Mouse (Mus musculus) liver, embryonic 14.5 days (tissue): ENCODE data around the gene Fbxl2. TPM values are rescaled to one million over a fixed set of nuclear protein-coding genes. Genes with fewer than 3 reads are reported as not detected.

ENCODE experiments used
- ATAC-seq: fragments of 200-750 bp; cut with Nextera tagmentation; 2 replicates; pipeline ENCODE4 v1.8.0; 2017; ENCODE audit warnings: moderate number of reproducible peaks, mild to moderate bottlenecking, moderate library complexity; ENCODE audit not compliant: insufficient read depth
- DNase-seq, 3 experiments: peaks; one replicate each; pipeline ENCODE4 v3.0.0-alpha.2; 2012 to 2013; ENCODE audit warnings: low read depth in 3 of 3, low spot score in 3 of 3
- H3K27ac ChIP-seq: fragments of 300-500 bp; sonication (generic); 2 replicates; pipeline ENCODE4 v1.5.1; 2014; ENCODE audit warnings: moderate library complexity, mild to moderate bottlenecking, control low read depth, inconsistent platforms
- H3K27me3 ChIP-seq: fragments of 300-500 bp; sonication (generic); 2 replicates; pipeline ENCODE4 v1.6.1; 2014; ENCODE audit warnings: mild to moderate bottlenecking, low read length, moderate library complexity; ENCODE audit not compliant: control insufficient read depth, insufficient read depth
- H3K36me3 ChIP-seq: fragments of 300-500 bp; sonication (generic); replicated peaks from 2 replicates; pipeline ENCODE4 v1.6.1; 2014; ENCODE audit warnings: low read depth; ENCODE audit not compliant: control insufficient read depth, insufficient read depth
- H3K4me1 ChIP-seq, 2 experiments: fragments of 200-500 bp in 1 of 2; fragments of 300-500 bp in 1 of 2; sonication (generic) in 1 of 2; replicated peaks; 2 replicates each; pipeline ENCODE4 v1.6.1; 2012 to 2014; ENCODE audit warnings: antibody characterized with exemption in 1 of 2, inconsistent platforms in 1 of 2, low read length in 1 of 2; ENCODE audit not compliant: control insufficient read depth in 2 of 2, insufficient read depth in 2 of 2
- H3K4me2 ChIP-seq: fragments of 300-500 bp; sonication (generic); 2 replicates; pipeline ENCODE4 v1.6.1; 2014; ENCODE audit warnings: low read depth, mild to moderate bottlenecking, control low read depth, moderate library complexity
- H3K4me3 ChIP-seq, 2 experiments: fragments of 200-500 bp in 1 of 2; fragments of 300-500 bp in 1 of 2; sonication (generic) in 1 of 2; 2 replicates each; pipeline ENCODE4 v1.5.1; 2012 to 2014; ENCODE audit warnings: low read depth in 2 of 2, low read length in 2 of 2, mild to moderate bottlenecking in 2 of 2, control low read depth in 1 of 2, inconsistent platforms in 1 of 2, moderate library complexity in 1 of 2; ENCODE audit not compliant: insufficient read depth in 1 of 2
- H3K9ac ChIP-seq: fragments of 300-500 bp; sonication (generic); replicated peaks from 2 replicates; pipeline ENCODE4 v1.6.1; 2014; ENCODE audit warnings: mild to moderate bottlenecking, control low read depth, moderate library complexity
- H3K9me3 ChIP-seq: fragments of 300-500 bp; sonication (generic); 2 replicates; pipeline ENCODE4 v1.6.1; 2016; ENCODE audit warnings: low read length, mixed read lengths; ENCODE audit not compliant: control insufficient read depth
- CTCF ChIP-seq: IDR thresholded peaks from 2 replicates; pipeline ENCODE4 v1.5.1; 2016; ENCODE audit warnings: antibody characterized with exemption, low read depth, control low read depth
- EP300 ChIP-seq: IDR thresholded peaks from 2 replicates; pipeline ENCODE4 v1.6.1; 2016; ENCODE audit warnings: antibody characterized with exemption, low read depth
- whole genome bisulfite sequencing: fragments of 180-500 bp; shearing (Covaris S2); extraction: QIAGEN DNeasy Blood & Tissue Kit; methylation state at CpG from one replicate; pipeline ENCODE4 v1.1.7; 2014; ENCODE audit not compliant: insufficient replicate concordance; 5-methylcytosine and 5-hydroxymethylcytosine counted together
- polyA plus RNA-seq, 2 experiments: library from polyadenylated mRNA; depleted of rRNA in 1 of 2; stranded (reverse) in 1 of 2; unstranded in 1 of 2; fragments of >200 nt; fragmentation: Nextera tagmentation in 1 of 2; extraction: Ambion mirVana in 1 of 2; gene quantifications; 2 replicates each; pipeline versions ENCODE4 v1.2.1 to v1.2.3; 2012 to 2014

Gene Fbxl2
- polyA plus RNA-seq, 2 experiments = 0.57 to 0.80 TPM

- DNase-seq (no peak), ATAC-seq (no peak)
- H3K4me1 ChIP-seq = peaks cover 73 to 85% of the 10 kb centered on the region in 2 experiments
- peaks cover 4% of the 10 kb centered on the region for H3K36me3 ChIP-seq
- H3K27ac ChIP-seq = peak overlapping the region; percentile 92
- WGBS = 81% methylated on average over 9 of the region's 9 CpGs
- H3K4me2 ChIP-seq = no peak overlapping the region
- H3K9ac ChIP-seq = no peak overlapping the region
- no peaks in the 10 kb centered on the region for H3K27me3 ChIP-seq
- TF ChIP-seq CTCF (no peak), EP300 (no peak)
- no peaks in the 10 kb centered on the region for H3K9me3 ChIP-seq
- H3K4me3 ChIP-seq = no peak overlapping the region
Observed at GRCm38 (mm10) chr9:113939063-113939850, 106.7 kb downstream of the Fbxl2 start.

GRCm38 (mm10) chr9:113935638-113936037 lies 110.4 kb downstream of the Fbxl2 start:
- no peak for TF ChIP-seq EP300
- no peak for TF ChIP-seq CTCF
- no peaks in the 10 kb centered on the region for H3K9me3 ChIP-seq
- H3K4me2 ChIP-seq = peak overlapping the region; percentile 94
- H3K4me3 ChIP-seq = no peak overlapping the region
- H3K27me3 ChIP-seq = no peaks in the 10 kb centered on the region
- peaks cover 4% of the 10 kb centered on the region for H3K36me3 ChIP-seq
- ATAC-seq (no peak), DNase-seq (no peak)
- peak overlapping the region; percentile 44 for H3K27ac ChIP-seq
- 46% methylated on average over 5 of the region's 5 CpGs for WGBS
- H3K9ac ChIP-seq = peak overlapping the region; percentile 53; the same call in 1 of the 2 replicates
- H3K4me1 ChIP-seq = peaks cover 54 to 70% of the 10 kb centered on the region in 2 experiments

GRCm38 (mm10) chr9:113932501-113932900 lies 113.5 kb downstream of the Fbxl2 start:
- TF ChIP-seq CTCF (no peak), EP300 (no peak)
- DNase-seq (no peak), ATAC-seq (no peak)
- H3K4me3 ChIP-seq = peak overlapping the region; percentile 91 to 98
- H3K4me1 ChIP-seq = peaks cover 36 to 46% of the 10 kb centered on the region in 2 experiments
- no peaks in the 10 kb centered on the region for H3K9me3 ChIP-seq
- H3K4me2 ChIP-seq = peak overlapping the region; percentile 94
- H3K27me3 ChIP-seq = no peaks in the 10 kb centered on the region
- no peaks in the 10 kb centered on the region; the same call in none of the 2 replicates for H3K36me3 ChIP-seq
- H3K27ac ChIP-seq = peak overlapping the region; percentile 92
- 14% methylated on average over 11 of the region's 11 CpGs for WGBS
- peak overlapping the region; percentile 91 for H3K9ac ChIP-seq

- ATAC-seq (no peak), DNase-seq (no peak)
- H3K9ac ChIP-seq = peak overlapping the region; percentile 91
- peak overlapping the region; percentile 91 to 98 for H3K4me3 ChIP-seq
- no peaks in the 10 kb centered on the region for H3K27me3 ChIP-seq
- peak overlapping the region; percentile 92 for H3K27ac ChIP-seq
- TF ChIP-seq CTCF (no peak), EP300 (no peak)
- H3K4me1 ChIP-seq = peaks cover 32 to 43% of the 10 kb centered on the region in 2 experiments
- H3K36me3 ChIP-seq = no peaks in the 10 kb centered on the region; the same call in none of the 2 replicates
- H3K4me2 ChIP-seq = peak overlapping the region; percentile 94
- H3K9me3 ChIP-seq = no peaks in the 10 kb centered on the region
- under 1% methylated on average over 8 of the region's 8 CpGs for WGBS
Observed at GRCm38 (mm10) chr9:113932100-113932470, 113.9 kb downstream of the Fbxl2 start.

GRCm38 (mm10) chr9:113931375-113932099 lies 114.5 kb downstream of the Fbxl2 start:
- peak overlapping the region; percentile 94 for H3K4me2 ChIP-seq
- no peaks in the 10 kb centered on the region for H3K9me3 ChIP-seq
- no peaks in the 10 kb centered on the region; the same call in none of the 2 replicates for H3K36me3 ChIP-seq
- DNase-seq = no peak
- ATAC-seq = peak; percentile 40
- peaks cover 32 to 41% of the 10 kb centered on the region in 2 experiments for H3K4me1 ChIP-seq
- TF ChIP-seq CTCF (no peak), EP300 (no peak)
- H3K27ac ChIP-seq = peak overlapping the region; percentile 92
- H3K27me3 ChIP-seq = no peaks in the 10 kb centered on the region
- under 1% methylated on average over 78 of the region's 91 CpGs for WGBS
- H3K4me3 ChIP-seq = peak overlapping the region; percentile 91 to 98
- peak overlapping the region; percentile 91 for H3K9ac ChIP-seq
